Mouse (Mus musculus): ENCODE data around the gene Olfr427. TPM values are rescaled to one million over a fixed set of nuclear protein-coding genes. Genes with fewer than 3 reads are reported as not detected.
"Not testable (repeated sequence)": the region's sequence is repeated elsewhere in the genome, so short reads cannot be mapped to it uniquely, and the experiment has no call there.

The Olfr427 gene
- not detected in 2 replicates for polyA plus RNA-seq (2015; fragmentation: Nextera tagmentation; extraction: Ambion mirVana)

- Histone ChIP-seq H3K9ac (ENCODE audit: low read depth, low read length) (no peak within 1 kb of the TSS), H3K4me2 (ENCODE audit: low read length) (no peak within 1 kb of the TSS), H3K36me3 (ENCODE audit: control insufficient read depth, insufficient read depth, low read length) (no peaks in the 10 kb centered on the region), H3K27me3 (ENCODE audit: control insufficient read depth, insufficient read depth, low read depth, low read length) (no peaks in the 10 kb centered on the region), H3K4me1 (ENCODE audit: control insufficient read depth, insufficient read depth, low read length) (no peaks in the 10 kb centered on the region), H3K9me3 (replicated peaks; ENCODE audit: control insufficient read depth, low read length, poor library complexity, severe bottlenecking) (no peaks in the 10 kb centered on the region), H3K4me3 (ENCODE audit: low read depth, low read length) (no peak within 1 kb of the TSS), H3K27ac (ENCODE audit: low read length) (no peak within 1 kb of the TSS)
- ATAC-seq = no peak
- WGBS = 95% methylated on average over 1 of the region's 1 CpGs
Observed at GRCm38 (mm10) chr1:174096591-174096990, at the start of gene Olfr427. Olfr427 (plus strand) TSS chr1:174096891.

GRCm38 (mm10) chr1:174048227-174048626, 48.5 kb upstream of the Olfr427 start:
- not testable (repeated sequence) for H3K4me3 ChIP-seq (ENCODE audit: low read depth, low read length); H3K27me3 ChIP-seq (ENCODE audit: control insufficient read depth, insufficient read depth, low read depth, low read length); H3K9me3 ChIP-seq (replicated peaks; ENCODE audit: control insufficient read depth, low read length, poor library complexity, severe bottlenecking); H3K27ac ChIP-seq (ENCODE audit: low read length); H3K36me3 ChIP-seq (ENCODE audit: control insufficient read depth, insufficient read depth, low read length); H3K4me1 ChIP-seq (ENCODE audit: control insufficient read depth, insufficient read depth, low read length); H3K4me2 ChIP-seq (ENCODE audit: low read length); ATAC-seq; H3K9ac ChIP-seq (ENCODE audit: low read depth, low read length)
- WGBS = 91% methylated on average over 6 of the region's 6 CpGs

- H3K36me3 ChIP-seq (ENCODE audit: control insufficient read depth, insufficient read depth, low read length) = no peaks in the 10 kb centered on the region
- 65% methylated on average over 2 of the region's 2 CpGs for WGBS
- no peaks in the 10 kb centered on the region for H3K4me1 ChIP-seq (ENCODE audit: control insufficient read depth, insufficient read depth, low read length)
- H3K27me3 ChIP-seq (ENCODE audit: control insufficient read depth, insufficient read depth, low read depth, low read length) = no peaks in the 10 kb centered on the region
- H3K4me3 ChIP-seq (ENCODE audit: low read depth, low read length) = no peak within 1 kb of the TSS
- no peak within 1 kb of the TSS for H3K9ac ChIP-seq (ENCODE audit: low read depth, low read length)
- H3K9me3 ChIP-seq (replicated peaks; ENCODE audit: control insufficient read depth, low read length, poor library complexity, severe bottlenecking) = no peaks in the 10 kb centered on the region
- no peak within 1 kb of the TSS for H3K27ac ChIP-seq (ENCODE audit: low read length)
- ATAC-seq = no peak
- H3K4me2 ChIP-seq (ENCODE audit: low read length) = no peak within 1 kb of the TSS
Observed at GRCm38 (mm10) chr1:174048893-174049292, 47.8 kb upstream of the Olfr427 start, which contains the start of gene Olfr432. Olfr432 (plus strand) TSS chr1:174049205.

- not testable (repeated sequence) for H3K4me3 ChIP-seq (ENCODE audit: low read depth, low read length); H3K4me2 ChIP-seq (ENCODE audit: low read length); H3K36me3 ChIP-seq (ENCODE audit: control insufficient read depth, insufficient read depth, low read length); H3K9me3 ChIP-seq (replicated peaks; ENCODE audit: control insufficient read depth, low read length, poor library complexity, severe bottlenecking); H3K27me3 ChIP-seq (ENCODE audit: control insufficient read depth, insufficient read depth, low read depth, low read length); H3K4me1 ChIP-seq (ENCODE audit: control insufficient read depth, insufficient read depth, low read length); H3K27ac ChIP-seq (ENCODE audit: low read length); H3K9ac ChIP-seq (ENCODE audit: low read depth, low read length); ATAC-seq
- 87% methylated on average over 4 of the region's 4 CpGs for WGBS
Observed at GRCm38 (mm10) chr1:174049357-174049756, 47.3 kb upstream of the Olfr427 start.

GRCm38 (mm10) chr1:174050532-174050931, 46.2 kb upstream of the Olfr427 start:
- 90% methylated on average over 4 of the region's 4 CpGs for WGBS
- H3K27me3 ChIP-seq (ENCODE audit: control insufficient read depth, insufficient read depth, low read depth, low read length) = no peaks in the 10 kb centered on the region
- no peak for ATAC-seq
- H3K27ac ChIP-seq (ENCODE audit: low read length) = no peak overlapping the region
- no peak overlapping the region for H3K4me2 ChIP-seq (ENCODE audit: low read length)
- H3K4me3 ChIP-seq (ENCODE audit: low read depth, low read length) = no peak overlapping the region
- H3K9ac ChIP-seq (ENCODE audit: low read depth, low read length) = no peak overlapping the region
- no peaks in the 10 kb centered on the region for H3K9me3 ChIP-seq (replicated peaks; ENCODE audit: control insufficient read depth, low read length, poor library complexity, severe bottlenecking)
- no peaks in the 10 kb centered on the region for H3K4me1 ChIP-seq (ENCODE audit: control insufficient read depth, insufficient read depth, low read length)
- H3K36me3 ChIP-seq (ENCODE audit: control insufficient read depth, insufficient read depth, low read length) = no peaks in the 10 kb centered on the region

GRCm38 (mm10) chr1:174051515-174051914, 45.2 kb upstream of the Olfr427 start:
- Histone ChIP-seq H3K27me3 (ENCODE audit: control insufficient read depth, insufficient read depth, low read depth, low read length) (no peaks in the 10 kb centered on the region), H3K27ac (ENCODE audit: low read length) (no peak overlapping the region), H3K4me1 (ENCODE audit: control insufficient read depth, insufficient read depth, low read length) (no peaks in the 10 kb centered on the region), H3K4me2 (ENCODE audit: low read length) (no peak overlapping the region), H3K9ac (ENCODE audit: low read depth, low read length) (no peak overlapping the region), H3K4me3 (ENCODE audit: low read depth, low read length) (no peak overlapping the region), H3K9me3 (replicated peaks; ENCODE audit: control insufficient read depth, low read length, poor library complexity, severe bottlenecking) (no peaks in the 10 kb centered on the region), H3K36me3 (ENCODE audit: control insufficient read depth, insufficient read depth, low read length) (no peaks in the 10 kb centered on the region)
- WGBS = 90% methylated on average over 4 of the region's 4 CpGs
- ATAC-seq = no peak

GRCm38 (mm10) chr1:174051931-174052536, 44.7 kb upstream of the Olfr427 start:
- Histone ChIP-seq H3K4me2 (ENCODE audit: low read length) (no peak overlapping the region), H3K9ac (ENCODE audit: low read depth, low read length) (no peak overlapping the region), H3K36me3 (ENCODE audit: control insufficient read depth, insufficient read depth, low read length) (no peaks in the 10 kb centered on the region), H3K9me3 (replicated peaks; ENCODE audit: control insufficient read depth, low read length, poor library complexity, severe bottlenecking) (no peaks in the 10 kb centered on the region), H3K27ac (ENCODE audit: low read length) (no peak overlapping the region), H3K4me1 (ENCODE audit: control insufficient read depth, insufficient read depth, low read length) (no peaks in the 10 kb centered on the region), H3K27me3 (ENCODE audit: control insufficient read depth, insufficient read depth, low read depth, low read length) (no peaks in the 10 kb centered on the region), H3K4me3 (ENCODE audit: low read depth, low read length) (no peak overlapping the region)
- ATAC-seq = no peak
- WGBS = 89% methylated on average over 5 of the region's 5 CpGs

GRCm38 (mm10) chr1:174052981-174053380, 43.7 kb upstream of the Olfr427 start:
- H3K27ac ChIP-seq (ENCODE audit: low read length) = no peak overlapping the region
- no peak overlapping the region for H3K4me2 ChIP-seq (ENCODE audit: low read length)
- no peak for ATAC-seq
- H3K36me3 ChIP-seq (ENCODE audit: control insufficient read depth, insufficient read depth, low read length) = no peaks in the 10 kb centered on the region
- H3K4me1 ChIP-seq (ENCODE audit: control insufficient read depth, insufficient read depth, low read length) = no peaks in the 10 kb centered on the region
- 85% methylated on average over 3 of the region's 3 CpGs for WGBS
- H3K4me3 ChIP-seq (ENCODE audit: low read depth, low read length) = no peak overlapping the region
- H3K9ac ChIP-seq (ENCODE audit: low read depth, low read length) = no peak overlapping the region
- no peaks in the 10 kb centered on the region for H3K27me3 ChIP-seq (ENCODE audit: control insufficient read depth, insufficient read depth, low read depth, low read length)
- no peaks in the 10 kb centered on the region for H3K9me3 ChIP-seq (replicated peaks; ENCODE audit: control insufficient read depth, low read length, poor library complexity, severe bottlenecking)

GRCm38 (mm10) chr1:174055248-174055647, 41.4 kb upstream of the Olfr427 start:
- no peak overlapping the region for H3K27ac ChIP-seq (ENCODE audit: low read length)
- WGBS = 76% methylated on average over 2 of the region's 2 CpGs
- H3K9me3 ChIP-seq (replicated peaks; ENCODE audit: control insufficient read depth, low read length, poor library complexity, severe bottlenecking) = no peaks in the 10 kb centered on the region
- no peaks in the 10 kb centered on the region for H3K36me3 ChIP-seq (ENCODE audit: control insufficient read depth, insufficient read depth, low read length)
- no peak for ATAC-seq
- no peak overlapping the region for H3K4me3 ChIP-seq (ENCODE audit: low read depth, low read length)
- no peaks in the 10 kb centered on the region for H3K27me3 ChIP-seq (ENCODE audit: control insufficient read depth, insufficient read depth, low read depth, low read length)
- no peaks in the 10 kb centered on the region for H3K4me1 ChIP-seq (ENCODE audit: control insufficient read depth, insufficient read depth, low read length)
- H3K4me2 ChIP-seq (ENCODE audit: low read length) = no peak overlapping the region
- H3K9ac ChIP-seq (ENCODE audit: low read depth, low read length) = no peak overlapping the region
